Mouse (Mus musculus) mammary gland, adult 2 months (tissue): ENCODE data around the gene Wdr24. TPM values are rescaled to one million over a fixed set of nuclear protein-coding genes. Genes with fewer than 3 reads are reported as not detected.

Experiments
- polyA plus RNA-seq: library from polyadenylated mRNA; depleted of rRNA; stranded (reverse); fragments of >200 nt; gene quantifications from 2 replicates; pipeline ENCODE4 v1.2.3, GENCODE M21; 2012; ENCODE audit warnings: low replicate concordance; rRNA removed

Gene Wdr24
- 41.0 and 41.4 TPM in 2 replicates for polyA plus RNA-seq

GRCm38 (mm10) chr17:25823452-25823851 is at the start of gene Wdr24:
Wdr24 (plus strand) TSS chr17:25823627.

GRCm38 (mm10) chr17:25785281-25785745 is 38.1 kb upstream of the Wdr24 start, which contains the start of gene Haghl:
Haghl (minus strand) TSS chr17:25785673.

GRCm38 (mm10) chr17:25786280-25786679 is 37.1 kb upstream of the Wdr24 start, which contains the start of gene Ccdc78:
Ccdc78 (plus strand) TSS chr17:25786580.

GRCm38 (mm10) chr17:25792615-25793014 is 30.8 kb upstream of the Wdr24 start, which contains the start of gene Fam173a:
Fam173a (minus strand) TSS chr17:25792901.

GRCm38 (mm10) chr17:25795609-25796092 is 27.8 kb upstream of the Wdr24 start, which contains the start of gene AC134908.4:
AC134908.4 (minus strand) TSS chr17:25795659.

GRCm38 (mm10) chr17:25796951-25797369 is 26.5 kb upstream of the Wdr24 start, which contains the start of gene Metrn:
Metrn (minus strand) TSS chr17:25797136.

GRCm38 (mm10) chr17:25808789-25809605 is 14.4 kb upstream of the Wdr24 start, which contains the start of gene Fbxl16:
Fbxl16 (plus strand) TSS chr17:25809085.

GRCm38 (mm10) chr17:25828712-25829557 is 5.5 kb downstream of the Wdr24 start, which contains the start of gene Jmjd8:
Jmjd8 (plus strand) TSS chr17:25828867.

GRCm38 (mm10) chr17:25833291-25833663 is 9.8 kb downstream of the Wdr24 start, which contains the start of gene Stub1:
Stub1 (minus strand) TSS chr17:25833404.

GRCm38 (mm10) chr17:25837076-25837410 is 13.6 kb downstream of the Wdr24 start, which contains the start of gene Rhbdl1:
Rhbdl1 (minus strand) TSS chr17:25837295.

GRCm38 (mm10) chr17:25841117-25841880 is 17.9 kb downstream of the Wdr24 start, which contains the start of gene Gm20683:
Gm20683 (minus strand) TSS chr17:25841763.

GRCm38 (mm10) chr17:25844396-25844901 is 21.0 kb downstream of the Wdr24 start, which contains the start of gene Rhot2:
Rhot2 (minus strand) TSS chr17:25844851.

GRCm38 (mm10) chr17:25860832-25861703 is 37.6 kb downstream of the Wdr24 start, which contains the start of gene Wdr90:
Wdr90 (minus strand) TSS chr17:25861501.

GRCm38 (mm10) chr17:25868601-25869191 is 45.3 kb downstream of the Wdr24 start, which contains the start of gene Mcrip2:
Mcrip2 (minus strand) TSS chr17:25868764.

GRCm38 (mm10) chr17:25874721-25875170 is 51.3 kb downstream of the Wdr24 start, which contains the start of gene Mettl26:
Mettl26 (plus strand) TSS chr17:25875074.

